ENCODE assay signal across 14 mouse cellular contexts in the genomic region with DNA sequence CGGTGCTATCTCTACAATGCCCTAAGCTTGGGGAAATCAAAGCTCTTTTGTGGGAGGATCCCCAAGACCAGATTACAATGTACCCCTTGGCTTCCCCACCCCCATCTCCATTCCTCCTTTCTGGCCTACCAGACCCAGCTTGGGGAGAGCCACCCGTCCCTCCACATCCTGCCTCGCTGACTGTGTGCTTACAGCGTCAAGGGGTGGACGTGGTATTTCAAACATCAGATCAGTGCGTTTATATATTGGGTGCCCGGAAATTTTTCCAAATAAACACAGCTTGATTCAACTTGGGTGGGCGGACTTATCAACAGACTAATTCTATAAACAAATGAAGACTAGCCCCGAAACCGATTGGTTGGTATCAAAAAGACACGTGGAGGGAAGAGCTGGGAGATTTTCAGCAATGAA. TPM values are rescaled to one million over a fixed set of nuclear protein-coding genes. Genes with fewer than 3 reads are reported as not detected.
DNase-seq lines count a peak whose midpoint lies in the region; ATAC-seq and TF ChIP-seq lines count a peak whose summit lies in the region.
"Had no signal": no experiment of that assay in that cellular context is flagged by ENCODE, and none has a peak within 500 bp of the region (broad histone marks: within the 10 kb centered on the region; RNA-seq: fewer than 3 reads in every experiment).

No protein-coding gene starts in this region.

- H3K4me1 ChIP-seq in forebrain, postnatal 0 days (ENCODE audit: insufficient read depth): no peaks in the 10 kb centered on the region
- peaks cover 10% of the 10 kb centered on the region; the same call in 1 of the 2 replicates for H3K4me1 ChIP-seq in forebrain, embryonic 11.5 days (replicated peaks; ENCODE audit: control insufficient read depth, insufficient read depth, low read length)
- peaks cover 24% of the 10 kb centered on the region for H3K4me1 ChIP-seq in kidney, postnatal 0 days (replicated peaks; ENCODE audit: insufficient read depth, low read length)
- peaks cover 20% of the 10 kb centered on the region; the same call in 1 of the 2 replicates for H3K4me1 ChIP-seq in intestine, embryonic 14.5 days (replicated peaks; ENCODE audit: control insufficient read depth, insufficient read depth, low read length)

- H3K9ac ChIP-seq in forebrain, postnatal 0 days: no peak overlapping the region
- no peak overlapping the region for H3K9ac ChIP-seq in forebrain, embryonic 11.5 days (ENCODE audit: low read length)
- H3K9ac ChIP-seq in kidney, postnatal 0 days (ENCODE audit: low read depth, low read length): no peak overlapping the region; the same call in 1 of the 2 replicates
- no peak overlapping the region for H3K9ac ChIP-seq in intestine, embryonic 14.5 days (ENCODE audit: low read length)
- H3K9ac ChIP-seq: hindbrain, embryonic 12.5 days; liver, embryonic 15.5 days; midbrain, embryonic 15.5 days had no signal

- peaks cover 94% of the 10 kb centered on the region for H3K27me3 ChIP-seq in forebrain, postnatal 0 days (ENCODE audit: insufficient read depth, low read length)
- H3K27me3 ChIP-seq in forebrain, embryonic 11.5 days (ENCODE audit: control insufficient read depth, insufficient read depth, low read length): peaks cover 86% of the 10 kb centered on the region
- H3K27me3 ChIP-seq in kidney, postnatal 0 days (ENCODE audit: insufficient read depth, low read length): 0 out of 2 replicates have a peak, but pooled peaks cover 10% of the 10 kb centered on the region
- peaks cover 88% of the 10 kb centered on the region for H3K27me3 ChIP-seq in intestine, embryonic 14.5 days (replicated peaks; ENCODE audit: control insufficient read depth, insufficient read depth, low read length)

- no peak for TF ChIP-seq CTCF in forebrain, postnatal 0 days (IDR thresholded peaks at IDR 0.05; ENCODE audit: low read depth)
- no peak for TF ChIP-seq CTCF in kidney, postnatal 0 days (IDR thresholded peaks at IDR 0.05; ENCODE audit: low read depth)

- ATAC-seq in forebrain, postnatal 0 days: no peak
- no peak for ATAC-seq in forebrain, embryonic 11.5 days (replicated peaks; ENCODE audit: low FRiP score)
- no peak for ATAC-seq in kidney, postnatal 0 days (replicated peaks; ENCODE audit: low FRiP score, low read depth)
- no peak for ATAC-seq in intestine, embryonic 14.5 days (replicated peaks; ENCODE audit: low FRiP score, low TSS enrichment, low read depth)
- ATAC-seq: midbrain, embryonic 15.5 days had no signal

- H3K4me3 ChIP-seq in forebrain, postnatal 0 days (ENCODE audit: low read depth, low read length): no peak overlapping the region
- no peak overlapping the region for H3K4me3 ChIP-seq in forebrain, embryonic 11.5 days (ENCODE audit: low read depth, low read length)
- H3K4me3 ChIP-seq in kidney, postnatal 0 days (replicated peaks; ENCODE audit: low read depth, low read length): no peak overlapping the region
- H3K4me3 ChIP-seq in intestine, embryonic 14.5 days (ENCODE audit: low read depth, low read length): 0 out of 2 replicates have a peak overlapping the region, but pooled peaks have one; percentile 39
- H3K4me3 ChIP-seq: layer of hippocampus, adult 2 months; liver, embryonic 15.5 days had no signal

- H3K9me3 ChIP-seq in forebrain, postnatal 0 days (ENCODE audit: low read length): 0 out of 2 replicates have a peak, but pooled peaks cover 3% of the 10 kb centered on the region
- H3K9me3 ChIP-seq in forebrain, embryonic 11.5 days (ENCODE audit: control insufficient read depth, low read length): no peaks in the 10 kb centered on the region; the same call in 1 of the 2 replicates
- no peaks in the 10 kb centered on the region for H3K9me3 ChIP-seq in kidney, postnatal 0 days (replicated peaks; ENCODE audit: low read length)
- H3K9me3 ChIP-seq in intestine, embryonic 14.5 days (ENCODE audit: control insufficient read depth, low read length): no peaks in the 10 kb centered on the region
- H3K9me3 ChIP-seq: liver, embryonic 15.5 days; midbrain, embryonic 15.5 days; neural tube, embryonic 13.5 days had no signal

- no peaks in the 10 kb centered on the region for H3K36me3 ChIP-seq in forebrain, postnatal 0 days (ENCODE audit: insufficient read depth)
- H3K36me3 ChIP-seq in forebrain, embryonic 11.5 days (ENCODE audit: control insufficient read depth, insufficient read depth, low read length): no peaks in the 10 kb centered on the region
- 0 out of 2 replicates have a peak, but pooled peaks cover 2% of the 10 kb centered on the region for H3K36me3 ChIP-seq in kidney, postnatal 0 days (ENCODE audit: insufficient read depth, low read length)
- no peaks in the 10 kb centered on the region for H3K36me3 ChIP-seq in intestine, embryonic 14.5 days (ENCODE audit: control insufficient read depth, insufficient read depth, low read length)
- H3K36me3 ChIP-seq: hindbrain, embryonic 12.5 days; liver, embryonic 15.5 days; midbrain, embryonic 15.5 days; neural tube, embryonic 13.5 days had no signal

- DNase-seq in forebrain, postnatal 0 days: peak; percentile 23
- DNase-seq in forebrain, embryonic 11.5 days (ENCODE audit: low spot score): no peak
- DNase-seq in kidney, postnatal 0 days (ENCODE audit: low spot score): peak; percentile 87
- no peak for DNase-seq in kidney, postnatal 36 days
- DNase-seq in intestine, embryonic 14.5 days (ENCODE audit: low spot score): peak; percentile 63
- DNase-seq in lung, postnatal 36 days: peak; percentile 68
- no peak for DNase-seq in spleen, postnatal 10 days (ENCODE audit: low spot score in 2 of 2)
- DNase-seq in cerebellum, adult 9-10 months: no peak
- DNase-seq: adrenal gland, postnatal 10 days had no signal

- no peak overlapping the region for H3K27ac ChIP-seq in forebrain, postnatal 0 days (ENCODE audit: low read depth, low read length)
- H3K27ac ChIP-seq in forebrain, embryonic 11.5 days (ENCODE audit: low read depth, low read length): no peak overlapping the region
- H3K27ac ChIP-seq in kidney, postnatal 0 days: peak overlapping the region; percentile 54
- H3K27ac ChIP-seq in intestine, embryonic 14.5 days (ENCODE audit: low read depth): peak overlapping the region; percentile 80; the same call in 1 of the 2 replicates
- H3K27ac ChIP-seq: hindbrain, embryonic 12.5 days; layer of hippocampus, adult 2 months; liver, embryonic 15.5 days; midbrain, embryonic 15.5 days; neural tube, embryonic 13.5 days had no signal

- H3K4me2 ChIP-seq in forebrain, postnatal 0 days (ENCODE audit: low read depth): no peak overlapping the region
- no peak overlapping the region for H3K4me2 ChIP-seq in forebrain, embryonic 11.5 days (ENCODE audit: low read depth, low read length, severe bottlenecking)
- 0 out of 2 replicates have a peak overlapping the region, but pooled peaks have one; percentile 63 for H3K4me2 ChIP-seq in kidney, postnatal 0 days (ENCODE audit: low read length)
- peak overlapping the region; percentile 49 for H3K4me2 ChIP-seq in intestine, embryonic 14.5 days (ENCODE audit: low read length)
- H3K4me2 ChIP-seq: liver, embryonic 15.5 days had no signal

- 2% methylated on average over 11 of the region's 11 CpGs for WGBS in forebrain, postnatal 0 days
- 1% methylated on average over 11 of the region's 11 CpGs for WGBS in forebrain, embryonic 11.5 days
- 34% methylated on average over 11 of the region's 11 CpGs for WGBS in kidney, postnatal 0 days
- WGBS in intestine, embryonic 14.5 days: 4% methylated on average over 11 of the region's 11 CpGs

RNA-seq across cellular contexts. Expression of gene Foxl1, which starts 0.4 kb away (rescaled TPM):
- 0.19 TPM in 1 of 2 replicates, not detected in the other for total RNA-seq in forebrain, postnatal 0 days (2014; rRNA removed)
- polyA plus RNA-seq in forebrain, postnatal 0 days (2015; fragmentation: Nextera tagmentation; extraction: Ambion mirVana): 0.06 TPM in 1 of 2 replicates, not detected in the other
- 0.39 and 0.81 TPM in 2 replicates for polyA plus RNA-seq in forebrain, embryonic 11.5 days (2014; fragmentation: Nextera tagmentation; extraction: Ambion mirVana)
- polyA plus RNA-seq in kidney, postnatal 0 days (2015; fragmentation: Nextera tagmentation; extraction: Ambion mirVana): 6.4 and 8.3 TPM in 2 replicates
- polyA plus RNA-seq in intestine, embryonic 14.5 days (2014; fragmentation: Nextera tagmentation; extraction: Ambion mirVana): 6.5 and 7.7 TPM in 2 replicates

RNA-seq across cellular contexts. Expression of gene Foxc2, which starts 11.3 kb away (rescaled TPM):
- total RNA-seq in forebrain, postnatal 0 days (2014; rRNA removed): 3.1 and 6.5 TPM in 2 replicates
- polyA plus RNA-seq in forebrain, postnatal 0 days (2015; fragmentation: Nextera tagmentation; extraction: Ambion mirVana): 2.6 and 2.7 TPM in 2 replicates
- polyA plus RNA-seq in forebrain, embryonic 11.5 days (2014; fragmentation: Nextera tagmentation; extraction: Ambion mirVana): 6.1 and 6.3 TPM in 2 replicates
- 33.0 and 42.5 TPM in 2 replicates for polyA plus RNA-seq in kidney, postnatal 0 days (2015; fragmentation: Nextera tagmentation; extraction: Ambion mirVana)
- 0.43 and 0.48 TPM in 2 replicates for polyA plus RNA-seq in intestine, embryonic 14.5 days (2014; fragmentation: Nextera tagmentation; extraction: Ambion mirVana)
- polyA plus RNA-seq: liver, embryonic 15.5 days had no signal

RNA-seq across cellular contexts. Expression of gene Mthfsd, which starts 19.1 kb away (rescaled TPM):
- 38.7 and 76.5 TPM in 2 replicates for total RNA-seq in forebrain, postnatal 0 days (2014; rRNA removed)
- 30.3 and 33.3 TPM in 2 replicates for polyA plus RNA-seq in forebrain, postnatal 0 days (2015; fragmentation: Nextera tagmentation; extraction: Ambion mirVana)
- 52.8 and 58.7 TPM in 2 replicates for polyA plus RNA-seq in forebrain, embryonic 11.5 days (2014; fragmentation: Nextera tagmentation; extraction: Ambion mirVana)
- polyA plus RNA-seq in kidney, postnatal 0 days (2015; fragmentation: Nextera tagmentation; extraction: Ambion mirVana): 56.0 and 60.3 TPM in 2 replicates
- 59.2 and 62.9 TPM in 2 replicates for polyA plus RNA-seq in intestine, embryonic 14.5 days (2014; fragmentation: Nextera tagmentation; extraction: Ambion mirVana)

RNA-seq across cellular contexts. Expression of gene Foxf1, which starts 43.1 kb away (rescaled TPM):
- total RNA-seq in forebrain, postnatal 0 days (2014; rRNA removed): 1.3 and 2.3 TPM in 2 replicates
- polyA plus RNA-seq in forebrain, postnatal 0 days (2015; fragmentation: Nextera tagmentation; extraction: Ambion mirVana): 1.4 and 1.6 TPM in 2 replicates
- polyA plus RNA-seq in forebrain, embryonic 11.5 days (2014; fragmentation: Nextera tagmentation; extraction: Ambion mirVana): 0.17 and 0.91 TPM in 2 replicates
- polyA plus RNA-seq in kidney, postnatal 0 days (2015; fragmentation: Nextera tagmentation; extraction: Ambion mirVana): 0.37 and 1.1 TPM in 2 replicates
- 129 and 149 TPM in 2 replicates for polyA plus RNA-seq in intestine, embryonic 14.5 days (2014; fragmentation: Nextera tagmentation; extraction: Ambion mirVana)

Comparison
In these comparisons a context has a peak if more than half of its experiments do, and no peak if none do; other contexts are left out.
1. DNase-seq: peak in forebrain, postnatal 0 days (single experiment), kidney, postnatal 0 days (single experiment), intestine, embryonic 14.5 days (single experiment) and lung, postnatal 36 days (single experiment); none in forebrain, embryonic 11.5 days (single experiment), kidney, postnatal 36 days (0 of 2), spleen, postnatal 10 days (0 of 2) and cerebellum, adult 9-10 months (single experiment).
2. H3K27ac ChIP-seq: peak in kidney, postnatal 0 days (single experiment) and intestine, embryonic 14.5 days (single experiment); none in forebrain, postnatal 0 days (single experiment) and forebrain, embryonic 11.5 days (single experiment).
3. H3K4me2 ChIP-seq: peak in kidney, postnatal 0 days (single experiment) and intestine, embryonic 14.5 days (single experiment); none in forebrain, postnatal 0 days (single experiment) and forebrain, embryonic 11.5 days (single experiment).